Mouse (Mus musculus): ENCODE measurements around the gene Caskin1.
"Not testable (repeated sequence)": the region's sequence is repeated elsewhere in the genome, so short reads cannot be mapped to it uniquely, and the experiment has no call there.

The Caskin1 gene

GRCm38 (mm10) chr17:24488186-24488661 lies at the start of gene Caskin1:
Caskin1 (plus strand) TSS chr17:24488601.
- peak; percentile 67 to 72 for DNase-seq

DNA sequence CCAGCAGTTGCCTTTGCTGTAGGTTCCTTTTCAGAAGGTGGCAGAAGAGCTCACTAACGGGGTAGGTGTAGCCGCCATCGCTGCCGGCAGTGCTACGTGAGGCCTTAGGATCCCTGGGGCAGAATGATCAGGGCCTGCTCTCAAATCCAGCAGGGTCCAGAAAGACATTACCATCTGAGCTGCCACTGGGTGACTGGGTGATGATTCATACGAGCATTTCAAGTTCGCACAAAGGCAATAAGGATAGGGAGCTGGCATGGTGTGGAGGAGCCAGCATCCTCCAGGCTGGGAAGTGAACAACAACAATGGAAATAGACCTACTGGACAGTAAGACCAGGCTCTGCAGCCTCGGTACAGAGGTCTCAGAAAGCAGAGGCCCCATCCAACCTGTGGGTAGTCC lies 48.0 kb upstream of the Caskin1 start:
- DNase-seq = no peak

DNA sequence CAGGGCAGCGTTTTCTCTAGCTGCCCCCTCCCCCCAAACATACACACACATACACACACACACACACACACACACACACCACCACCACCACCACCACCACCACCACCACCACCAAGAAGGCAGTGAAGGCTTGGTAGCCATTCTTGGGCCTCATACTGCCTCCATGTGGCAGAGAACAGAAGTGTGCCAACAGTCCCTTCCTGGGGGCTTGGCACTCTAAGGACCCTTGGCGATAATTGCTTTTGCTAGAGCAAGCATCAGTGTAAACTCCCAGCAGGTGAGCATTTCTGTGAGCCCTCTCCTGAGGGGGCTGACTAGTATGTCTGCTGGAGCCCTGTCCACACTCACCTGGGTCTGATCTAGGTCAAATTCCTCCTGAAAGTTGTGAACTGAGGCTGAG lies 47.3 kb upstream of the Caskin1 start:
- DNase-seq = no peak

GRCm38 (mm10) chr17:24442107-24442506 lies 46.3 kb upstream of the Caskin1 start:
- DNase-seq = no peak

DNA sequence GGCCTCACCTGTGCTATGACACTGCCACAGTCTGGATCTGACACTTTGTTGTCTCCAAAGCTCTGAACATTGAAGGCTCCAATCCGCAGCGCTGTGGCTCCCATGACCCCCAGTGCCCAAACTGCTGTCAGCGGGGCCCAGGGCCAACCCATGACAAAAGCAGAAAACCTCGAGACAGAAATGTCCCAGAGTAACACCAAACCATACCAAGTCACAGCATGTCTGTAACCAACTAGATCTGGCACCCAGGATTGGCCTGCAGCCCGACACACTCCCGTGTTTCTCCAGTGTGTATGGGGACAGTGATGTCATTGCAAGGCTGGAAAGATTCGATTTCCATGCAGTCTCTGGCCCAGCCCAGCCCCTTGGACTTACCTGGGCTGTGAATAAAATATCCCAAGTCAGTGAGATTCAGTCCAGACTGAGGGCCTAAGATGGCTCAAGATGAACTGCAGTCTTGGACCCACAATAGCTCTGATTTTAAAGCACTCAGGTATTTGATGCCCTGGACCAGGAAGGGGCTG lies 45.7 kb upstream of the Caskin1 start, which contains the start of gene Dnase1l2:
Gene Dnase1l2, minus strand, starts transcription at position 474 of the 524 bp plus-strand sequence.
- DNase-seq = peak; percentile 48 to 49

GRCm38 (mm10) chr17:24443409-24443808 lies 45.0 kb upstream of the Caskin1 start:
- peak; percentile 78 to 80 for DNase-seq

DNA sequence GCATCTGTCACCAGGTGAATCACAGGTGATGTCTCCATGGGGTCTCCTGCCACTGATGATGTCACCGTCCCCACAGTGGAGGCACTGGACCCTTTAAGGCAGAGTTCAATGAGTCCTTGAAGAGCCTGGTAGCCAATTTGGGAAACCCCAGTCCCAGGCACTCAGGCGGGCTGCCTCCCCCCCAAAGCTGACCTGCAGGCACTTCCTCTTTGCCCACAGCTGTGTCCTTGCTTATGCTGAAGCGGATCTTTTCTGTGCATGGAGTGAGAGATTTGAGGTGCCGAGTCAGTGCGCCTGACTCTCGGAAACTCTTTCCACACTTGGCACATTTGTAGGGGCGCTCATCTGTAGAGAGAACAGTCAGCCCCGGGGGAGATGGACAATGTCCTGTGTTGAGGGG lies 41.8 kb upstream of the Caskin1 start:
- no peak for DNase-seq

DNA sequence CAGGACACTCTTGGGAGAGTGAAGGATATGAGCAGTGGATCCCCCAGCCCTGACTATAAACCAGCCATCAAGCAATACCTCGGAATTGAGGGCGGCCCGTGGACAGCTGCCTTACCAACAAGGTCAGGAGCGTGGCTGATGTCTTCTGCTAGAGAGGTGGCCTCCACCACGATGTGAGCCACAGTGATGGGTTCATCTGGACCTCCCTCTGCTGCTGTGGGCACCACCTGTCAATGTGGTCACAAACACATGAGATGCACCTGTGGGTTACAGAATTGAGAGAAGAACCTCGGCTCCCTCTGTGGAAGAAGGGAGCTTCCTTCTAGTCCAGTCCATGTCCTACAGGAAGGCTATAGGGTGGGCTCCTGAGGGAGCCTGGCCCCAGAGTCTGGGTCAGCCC lies 38.9 kb upstream of the Caskin1 start:
- no peak for DNase-seq

GRCm38 (mm10) chr17:24451220-24451619 lies 37.2 kb upstream of the Caskin1 start:
- DNase-seq = no peak

GRCm38 (mm10) chr17:24453372-24453771 lies 35.0 kb upstream of the Caskin1 start:
- DNase-seq = no peak

DNA sequence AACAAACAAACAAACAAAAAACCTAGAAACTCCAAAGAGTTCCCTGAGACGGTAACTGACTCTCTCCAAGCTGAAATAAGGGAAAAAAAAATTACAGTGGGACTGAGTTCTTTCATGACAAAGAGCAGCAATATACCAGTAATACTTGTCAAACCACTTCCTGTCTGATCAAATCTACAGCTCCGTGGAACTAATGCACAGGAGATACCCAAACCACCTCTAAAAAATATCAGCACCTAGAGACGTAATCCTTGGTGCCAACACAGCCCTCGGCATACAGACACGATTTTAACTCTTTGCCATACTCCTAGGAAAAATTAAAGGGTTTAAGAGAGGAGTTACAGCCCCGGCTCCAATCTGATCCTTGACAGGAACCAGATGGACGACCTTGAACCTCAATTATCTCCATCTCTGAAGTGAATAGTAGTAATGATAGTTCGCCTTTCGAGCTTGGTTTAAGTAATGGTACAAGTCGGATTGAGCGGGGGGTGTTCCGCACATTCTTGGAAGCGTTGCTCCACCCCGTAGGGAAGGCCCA lies 34.1 kb upstream of the Caskin1 start:
- DNase-seq = no peak

GRCm38 (mm10) chr17:24454756-24455522 lies 33.5 kb upstream of the Caskin1 start:
- DNase-seq = peak; percentile 97 to 98

- DNase-seq = not testable (repeated sequence)
Observed at GRCm38 (mm10) chr17:24455523-24456206, 32.7 kb upstream of the Caskin1 start.

- no peak for DNase-seq
Observed at GRCm38 (mm10) chr17:24461580-24461979, 26.8 kb upstream of the Caskin1 start.

GRCm38 (mm10) chr17:24462932-24463331 lies 25.5 kb upstream of the Caskin1 start:
- DNase-seq = no peak

GRCm38 (mm10) chr17:24463374-24464133 lies 24.8 kb upstream of the Caskin1 start:
- no peak for DNase-seq

GRCm38 (mm10) chr17:24468636-24469246 lies 19.7 kb upstream of the Caskin1 start:
- DNase-seq = no peak

DNA sequence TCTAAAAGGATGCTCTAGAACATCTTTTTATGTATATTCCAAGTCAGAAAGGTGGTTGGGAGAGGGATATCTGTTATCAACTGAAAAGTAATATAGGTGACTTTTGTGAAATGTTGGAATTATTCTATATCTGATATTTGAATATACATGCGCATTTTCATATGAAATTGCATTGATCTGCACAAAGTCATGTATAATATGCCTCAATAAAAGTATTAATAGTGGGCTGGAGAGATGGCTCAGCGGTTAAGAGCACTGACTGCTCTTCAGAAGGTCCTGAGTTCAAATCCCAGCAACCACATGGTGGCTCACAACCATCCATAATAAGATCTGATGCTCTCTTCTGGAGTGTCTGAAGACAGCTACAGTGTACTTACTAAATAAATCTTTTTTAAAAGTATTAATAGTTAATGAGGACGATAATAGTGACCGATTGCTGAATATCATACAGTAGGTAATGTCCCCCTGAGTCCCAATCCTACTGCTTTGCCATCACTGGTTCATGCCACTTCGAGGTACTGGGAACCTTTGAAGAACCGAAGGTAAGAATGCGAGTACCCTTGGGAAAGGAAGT lies 19.0 kb upstream of the Caskin1 start:
- no peak for DNase-seq

- peak; percentile 100 for DNase-seq
Observed at GRCm38 (mm10) chr17:24469910-24470602, 18.3 kb upstream of the Caskin1 start, which contains the start of the genes E4f1 and Pgp. E4f1 (minus strand) TSS chr17:24470313. Pgp (plus strand) TSS chr17:24470392.

- DNase-seq = peak; percentile 43 to 54
Observed at GRCm38 (mm10) chr17:24470701-24471527, 17.5 kb upstream of the Caskin1 start.
